Comparison of ENCODE assay signal across 30 mouse cellular contexts in the genomic region with DNA sequence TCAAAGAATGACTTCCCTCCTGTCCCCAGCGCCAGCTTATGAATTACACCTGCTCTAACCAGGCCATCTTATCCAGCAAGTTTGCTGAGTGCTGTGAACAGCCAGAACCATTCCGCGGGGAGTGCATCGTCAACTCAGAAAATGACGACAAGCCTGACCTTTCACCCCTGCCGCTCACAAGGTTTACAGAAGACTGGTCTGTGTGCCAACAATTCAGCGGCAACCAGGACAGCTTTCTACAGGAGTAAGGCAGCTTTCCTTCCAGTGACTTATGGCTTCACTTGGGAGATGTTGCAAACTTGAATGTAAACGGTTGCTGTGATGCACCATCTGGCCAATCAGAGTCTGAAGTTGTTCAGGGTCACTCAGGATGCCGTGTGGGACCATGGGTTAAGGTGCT. TPM values are rescaled to one million over a fixed set of nuclear protein-coding genes. Genes with fewer than 3 reads are reported as not detected.
DNase-seq lines count a peak whose midpoint lies in the region; ATAC-seq and TF ChIP-seq lines count a peak whose summit lies in the region.
"Had no signal": no experiment of that assay in that cellular context is flagged by ENCODE, and none has a peak within 500 bp of the region (broad histone marks: within the 10 kb centered on the region; RNA-seq: fewer than 3 reads in every experiment).

No protein-coding gene starts in this region.

- no peaks in the 10 kb centered on the region for H3K9me3 ChIP-seq in kidney, embryonic 14.5 days (ENCODE audit: control insufficient read depth, low read length)
- no peaks in the 10 kb centered on the region for H3K9me3 ChIP-seq in lung, postnatal 0 days (ENCODE audit: low read length)
- no peaks in the 10 kb centered on the region for H3K9me3 ChIP-seq in stomach, postnatal 0 days (ENCODE audit: control insufficient read depth, low read length)
- H3K9me3 ChIP-seq: forebrain, embryonic 10.5 days; hindbrain, embryonic 12.5 days; lung, embryonic 15.5 days; midbrain, embryonic 15.5 days; neural tube, embryonic 12.5 days had no signal

- H3K4me1 ChIP-seq in kidney, adult 2 months (ENCODE audit: control insufficient read depth, insufficient read depth, low read length): no peaks in the 10 kb centered on the region
- no peaks in the 10 kb centered on the region for H3K4me1 ChIP-seq in kidney, embryonic 14.5 days (ENCODE audit: control insufficient read depth, insufficient read depth, low read length)
- H3K4me1 ChIP-seq in lung, postnatal 0 days (ENCODE audit: insufficient read depth, low read depth, low read length): no peaks in the 10 kb centered on the region
- H3K4me1 ChIP-seq in stomach, postnatal 0 days (replicated peaks; ENCODE audit: control insufficient read depth, insufficient read depth): no peaks in the 10 kb centered on the region
- H3K4me1 ChIP-seq: forebrain, embryonic 10.5 days; heart, embryonic 13.5 days; hindbrain, embryonic 12.5 days; limb, embryonic 13.5 days; megakaryocyte, embryonic 14.5 days; midbrain, embryonic 15.5 days; neural tube, embryonic 12.5 days had no signal

- H3K27ac ChIP-seq in kidney, adult 2 months (ENCODE audit: insufficient read depth, low read depth, low read length): no peak overlapping the region
- H3K27ac ChIP-seq in kidney, embryonic 14.5 days (ENCODE audit: low read depth, low read length): no peak overlapping the region
- H3K27ac ChIP-seq in lung, postnatal 0 days (ENCODE audit: low read length): no peak overlapping the region
- no peak overlapping the region for H3K27ac ChIP-seq in stomach, postnatal 0 days (replicated peaks)
- H3K27ac ChIP-seq: forebrain, embryonic 10.5 days; heart, adult 2 months; heart, embryonic 13.5 days; hindbrain, embryonic 12.5 days; kidney, postnatal 0 days; limb, embryonic 13.5 days; lung, embryonic 15.5 days; midbrain, embryonic 15.5 days; neural tube, embryonic 12.5 days had no signal

- no peak for TF ChIP-seq POLR2A in kidney, adult 2 months (IDR thresholded peaks at IDR 0.05; ENCODE audit: low read depth, low read length)

- no peaks in the 10 kb centered on the region for H3K27me3 ChIP-seq in kidney, adult 2 months (replicated peaks; ENCODE audit: control insufficient read depth, insufficient read depth, low read length)
- H3K27me3 ChIP-seq in kidney, embryonic 14.5 days (ENCODE audit: control insufficient read depth, insufficient read depth, low read length): no peaks in the 10 kb centered on the region
- H3K27me3 ChIP-seq in lung, postnatal 0 days (replicated peaks; ENCODE audit: insufficient read depth, low read length): no peaks in the 10 kb centered on the region
- H3K27me3 ChIP-seq in stomach, postnatal 0 days (ENCODE audit: control insufficient read depth, insufficient read depth, low read length): no peaks in the 10 kb centered on the region
- H3K27me3 ChIP-seq: heart, embryonic 13.5 days; hindbrain, embryonic 12.5 days; limb, embryonic 13.5 days; lung, embryonic 15.5 days; midbrain, embryonic 15.5 days; neural tube, embryonic 12.5 days had no signal

- 55% methylated on average over 9 of the region's 9 CpGs for WGBS in kidney, adult 2 months
- 77% methylated on average over 9 of the region's 9 CpGs for WGBS in kidney, embryonic 14.5 days
- 34% methylated on average over 9 of the region's 9 CpGs for WGBS in lung, postnatal 0 days
- WGBS in stomach, postnatal 0 days: 23% methylated on average over 9 of the region's 9 CpGs

- no peak overlapping the region for H3K4me3 ChIP-seq in kidney, adult 2 months (ENCODE audit: insufficient read depth, low read depth, low read length)
- H3K4me3 ChIP-seq in kidney, embryonic 14.5 days (ENCODE audit: low read length): no peak overlapping the region
- no peak overlapping the region for H3K4me3 ChIP-seq in lung, postnatal 0 days (ENCODE audit: low read depth, low read length)
- H3K4me3 ChIP-seq in stomach, postnatal 0 days (ENCODE audit: low read depth, low read length): no peak overlapping the region
- H3K4me3 ChIP-seq: forebrain, embryonic 10.5 days; heart, adult 2 months; heart, embryonic 13.5 days; hindbrain, embryonic 12.5 days; limb, embryonic 13.5 days; lung, embryonic 15.5 days; megakaryocyte, embryonic 14.5 days; midbrain, embryonic 15.5 days; neural tube, embryonic 12.5 days had no signal

- H3K4me2 ChIP-seq in kidney, embryonic 14.5 days (replicated peaks; ENCODE audit: low read depth, low read length): no peak overlapping the region
- no peak overlapping the region for H3K4me2 ChIP-seq in lung, postnatal 0 days (replicated peaks; ENCODE audit: low read depth, low read length)
- H3K4me2 ChIP-seq in stomach, postnatal 0 days (replicated peaks; ENCODE audit: low read depth): no peak overlapping the region
- H3K4me2 ChIP-seq: heart, embryonic 13.5 days; hindbrain, embryonic 12.5 days; limb, embryonic 13.5 days; lung, embryonic 15.5 days; midbrain, embryonic 15.5 days; neural tube, embryonic 12.5 days had no signal

- peak; percentile 44 for DNase-seq in adrenal gland, postnatal 10 days
- no peak for DNase-seq in adrenal gland, adult 2 months
- peak; percentile 63 for DNase-seq in kidney, adult 2 months
- peak; percentile 29 for DNase-seq in lung, postnatal 0 days (ENCODE audit: low spot score)
- DNase-seq in lung, postnatal 25 days (ENCODE audit: low spot score): no peak
- peak; percentile 39 for DNase-seq in stomach, postnatal 0 days (ENCODE audit: low spot score)
- DNase-seq: adrenal gland, postnatal 25 days; cerebellum, adult 9-11 months; forebrain, postnatal 0 days; gastrocnemius, postnatal 25 days; heart, adult 2 months; layer of hippocampus, postnatal 36 days; right cerebral cortex, postnatal 14 days had no signal

- no peak for TF ChIP-seq EP300 in lung, postnatal 0 days (IDR thresholded peaks at IDR 0.05)
- TF ChIP-seq EP300 in stomach, postnatal 0 days (optimal IDR thresholded peaks at IDR 0.05): no peak

- no peaks in the 10 kb centered on the region for H3K36me3 ChIP-seq in kidney, adult 2 months (ENCODE audit: control insufficient read depth, insufficient read depth, low read length)
- H3K36me3 ChIP-seq in kidney, embryonic 14.5 days (ENCODE audit: control insufficient read depth, insufficient read depth, low read length): no peaks in the 10 kb centered on the region
- H3K36me3 ChIP-seq in lung, postnatal 0 days (ENCODE audit: insufficient read depth, low read length): no peaks in the 10 kb centered on the region
- no peaks in the 10 kb centered on the region for H3K36me3 ChIP-seq in stomach, postnatal 0 days (ENCODE audit: control insufficient read depth, insufficient read depth, low read length)
- H3K36me3 ChIP-seq: forebrain, embryonic 10.5 days; heart, embryonic 13.5 days; hindbrain, embryonic 12.5 days; limb, embryonic 13.5 days; lung, embryonic 15.5 days; midbrain, embryonic 15.5 days; neural tube, embryonic 12.5 days had no signal

- H3K9ac ChIP-seq in kidney, embryonic 14.5 days (ENCODE audit: low read depth, low read length): no peak overlapping the region
- H3K9ac ChIP-seq in lung, postnatal 0 days (replicated peaks; ENCODE audit: low read depth): no peak overlapping the region
- H3K9ac ChIP-seq in stomach, postnatal 0 days (ENCODE audit: low read length): no peak overlapping the region
- H3K9ac ChIP-seq: forebrain, postnatal 0 days; heart, embryonic 13.5 days; hindbrain, embryonic 12.5 days; limb, embryonic 13.5 days; lung, embryonic 15.5 days; midbrain, embryonic 15.5 days; neural tube, embryonic 12.5 days had no signal

- ATAC-seq in kidney, embryonic 14.5 days (ENCODE audit: low FRiP score, low TSS enrichment): no peak
- ATAC-seq in lung, postnatal 0 days: peak; percentile 40; the same call in 1 of the 2 replicates
- ATAC-seq in stomach, postnatal 0 days (ENCODE audit: low FRiP score, low TSS enrichment): peak; percentile 53; the same call in 1 of the 2 replicates
- ATAC-seq in inflammation-experienced regulatory T-cells, adult 6 months: no peak
- ATAC-seq: activated CD4-positive, CD25-positive, alpha-beta regulatory T cell, adult 4 months; forebrain, postnatal 0 days; midbrain, embryonic 15.5 days had no signal

- TF ChIP-seq CTCF in kidney, adult 2 months (conservative IDR thresholded peaks at IDR 0.05; ENCODE audit: insufficient read depth, insufficient read length, low read depth, low read length): no peak
- TF ChIP-seq CTCF in lung, postnatal 0 days (IDR thresholded peaks at IDR 0.05): no peak
- no peak for TF ChIP-seq CTCF in stomach, postnatal 0 days (IDR thresholded peaks at IDR 0.05; ENCODE audit: low read depth)

RNA-seq across cellular contexts. Expression of a gene that starts 16.8 kb away (rescaled TPM):
- total RNA-seq in adrenal gland, postnatal 10 days (2021): 10 to 100 TPM in 1 of 2 experiments, 1 to 10 TPM in 1; 5.5 to 10.4 TPM
- under 1 TPM in 1 of 2 experiments, not detected in 1; 0.17 TPM for total RNA-seq in adrenal gland, adult 2 months (2021)
- polyA plus RNA-seq in adrenal gland, adult 2 months (2012; rRNA removed): not detected in 2 replicates
- 1.2 and 1.3 TPM in 2 replicates for polyA plus RNA-seq in kidney, adult 2 months (2012; rRNA removed)
- polyA plus RNA-seq in kidney, embryonic 14.5 days (2014; fragmentation: Nextera tagmentation; extraction: Ambion mirVana): 0.09 TPM in 1 of 2 replicates, not detected in the other
- not detected in 2 replicates for polyA plus RNA-seq in lung, postnatal 0 days (2015; fragmentation: Nextera tagmentation; extraction: Ambion mirVana)
- 0.16 TPM in 1 of 2 replicates, not detected in the other for polyA plus RNA-seq in stomach, postnatal 0 days (2015; fragmentation: Nextera tagmentation; extraction: Ambion mirVana)
- polyA plus RNA-seq in inflammation-experienced regulatory T-cells, adult 6 months (2017; shearing (Covaris generic)): under 1 TPM in 1 of 3 experiments, not detected in 2; 0.30 TPM
- total RNA-seq: adrenal gland, postnatal 25 days; gastrocnemius, postnatal 25 days; heart, adult 2 months; heart, postnatal 25 days; layer of hippocampus, postnatal 36 days had no signal
- polyA plus RNA-seq: activated CD4-positive, CD25-positive, alpha-beta regulatory T cell, adult 4 months; embryonic facial prominence, embryonic 11.5 days; forebrain, embryonic 10.5 days; heart, adult 2 months; heart, embryonic 13.5 days; hindbrain, embryonic 12.5 days; neural tube, embryonic 12.5 days; urinary bladder, adult 2 months had no signal

RNA-seq across cellular contexts. Expression of a gene that starts 59.0 kb away (rescaled TPM):
- total RNA-seq in adrenal gland, postnatal 10 days (2021): 100 to 1,000 TPM in 1 of 2 experiments, 10 to 100 TPM in 1; 52.5 to 116 TPM
- total RNA-seq in adrenal gland, adult 2 months (2021): 1 to 10 TPM in 1 of 2 experiments, not detected in 1; 1.1 TPM
- not detected in 2 replicates for polyA plus RNA-seq in adrenal gland, adult 2 months (2012; rRNA removed)
- 21.0 and 21.1 TPM in 2 replicates for polyA plus RNA-seq in kidney, adult 2 months (2012; rRNA removed)
- 3.1 and 5.1 TPM in 2 replicates for polyA plus RNA-seq in kidney, embryonic 14.5 days (2014; fragmentation: Nextera tagmentation; extraction: Ambion mirVana)
- polyA plus RNA-seq in lung, postnatal 0 days (2015; fragmentation: Nextera tagmentation; extraction: Ambion mirVana): not detected in 2 replicates
- polyA plus RNA-seq in stomach, postnatal 0 days (2015; fragmentation: Nextera tagmentation; extraction: Ambion mirVana): 2.2 and 2.3 TPM in 2 replicates
- polyA plus RNA-seq in inflammation-experienced regulatory T-cells, adult 6 months (2017; shearing (Covaris generic)): not detected
- total RNA-seq: adrenal gland, postnatal 25 days; common myeloid progenitor, adult 5-6 weeks; forebrain, postnatal 0 days; gastrocnemius, postnatal 25 days; heart, adult 2 months; heart, postnatal 25 days; layer of hippocampus, postnatal 36 days; left cerebral cortex, postnatal 14 days had no signal
- polyA plus RNA-seq: embryonic facial prominence, embryonic 11.5 days; forebrain, embryonic 10.5 days; forebrain, postnatal 0 days; heart, adult 2 months; hindbrain, embryonic 12.5 days; limb, embryonic 13.5 days; midbrain, embryonic 15.5 days; neural tube, embryonic 12.5 days; urinary bladder, adult 2 months had no signal

Comparison
In these comparisons a context has a peak if more than half of its experiments do, and no peak if none do; other contexts are left out.
1. DNase-seq: peak in adrenal gland, postnatal 10 days (single experiment), kidney, adult 2 months (single experiment), lung, postnatal 0 days (single experiment) and stomach, postnatal 0 days (single experiment); none in adrenal gland, adult 2 months (single experiment) and lung, postnatal 25 days (single experiment).
2. ATAC-seq: peak in lung, postnatal 0 days (single experiment) and stomach, postnatal 0 days (single experiment); none in kidney, embryonic 14.5 days (single experiment) and inflammation-experienced regulatory T-cells, adult 6 months (single experiment).